Mouse (Mus musculus): ENCODE data around the gene Rasl10a. TPM values are rescaled to one million over a fixed set of nuclear protein-coding genes. Genes with fewer than 3 reads are reported as not detected.

The Rasl10a gene
- total RNA-seq (2021) = not detected
- long read RNA-seq, experiment 1 = 0 reads
- long read RNA-seq, experiment 2 = 0 reads

GRCm38 (mm10) chr11:5057856-5058641 lies at the start of gene Rasl10a:
TSS of gene Rasl10a (plus strand) at chr11:5058128.
- Histone ChIP-seq H3K4me3 (peak within 1 kb of the TSS; percentile 76), H3K27ac (peak within 1 kb of the TSS; percentile 49)
- TF ChIP-seq CTCF (IDR thresholded peaks at IDR 0.05) = no peak
- peak; percentile 59 for DNase-seq
- intact Hi-C loops (cut with DNase I) = no loop called here

GRCm38 (mm10) chr11:5008867-5009266 lies 49.1 kb upstream of the Rasl10a start:
- no peak for TF ChIP-seq CTCF (IDR thresholded peaks at IDR 0.05)
- DNase-seq = no peak
- H3K27ac ChIP-seq = no peak overlapping the region
- no peak overlapping the region for H3K4me3 ChIP-seq
- intact Hi-C loops (cut with DNase I) = no loop called here

GRCm38 (mm10) chr11:5009354-5010074 lies 48.4 kb upstream of the Rasl10a start:
- no peak overlapping the region for H3K4me3 ChIP-seq
- intact Hi-C loops (cut with DNase I) = no loop called here
- peak; percentile 17 for DNase-seq
- TF ChIP-seq CTCF (IDR thresholded peaks at IDR 0.05) = no peak
- H3K27ac ChIP-seq = peak overlapping the region; percentile 13; the same call in 1 of the 2 replicates

- H3K27ac ChIP-seq = peak overlapping the region; percentile 13
- no peak for DNase-seq
- H3K4me3 ChIP-seq = no peak overlapping the region
- no peak for TF ChIP-seq CTCF (IDR thresholded peaks at IDR 0.05)
- intact Hi-C loops (cut with DNase I) = no loop called here
These were observed 47.7 kb upstream of the Rasl10a start for GRCm38 (mm10) chr11:5010205-5010604.

- intact Hi-C loops (cut with DNase I) = no loop called here
- Histone ChIP-seq H3K27ac (peak overlapping the region; percentile 54; the same call in 1 of the 2 replicates), H3K4me3 (no peak overlapping the region)
- DNase-seq = no peak
- no peak for TF ChIP-seq CTCF (IDR thresholded peaks at IDR 0.05)
These were observed 46.4 kb upstream of the Rasl10a start for GRCm38 (mm10) chr11:5011480-5011879.

GRCm38 (mm10) chr11:5012213-5012715 lies 45.7 kb upstream of the Rasl10a start:
- peak overlapping the region; percentile 54 for H3K27ac ChIP-seq
- TF ChIP-seq CTCF (IDR thresholded peaks at IDR 0.05) = no peak
- DNase-seq = no peak
- intact Hi-C loops (cut with DNase I) = no loop called here
- H3K4me3 ChIP-seq = no peak overlapping the region

GRCm38 (mm10) chr11:5015720-5016119 lies 42.2 kb upstream of the Rasl10a start:
- TF ChIP-seq CTCF (IDR thresholded peaks at IDR 0.05) = peak; percentile 90
- Histone ChIP-seq H3K4me3 (no peak overlapping the region), H3K27ac (no peak overlapping the region)
- peak; percentile 90 for DNase-seq
- intact Hi-C loops (cut with DNase I) = loop anchor here (1.0 kb wide), 1 partner anchor 50 kb away; the partner anchor contains the start of gene Gas2l1

GRCm38 (mm10) chr11:5016286-5016685 lies 41.6 kb upstream of the Rasl10a start:
- intact Hi-C loops (cut with DNase I) = no loop called here
- DNase-seq = no peak
- no peak for TF ChIP-seq CTCF (IDR thresholded peaks at IDR 0.05)
- Histone ChIP-seq H3K4me3 (no peak overlapping the region), H3K27ac (no peak overlapping the region)

- intact Hi-C loops (cut with DNase I) = no loop called here
These were observed 40.4 kb upstream of the Rasl10a start for GRCm38 (mm10) chr11:5017506-5017905.

GRCm38 (mm10) chr11:5025108-5025507 lies 32.8 kb upstream of the Rasl10a start:
- TF ChIP-seq CTCF (IDR thresholded peaks at IDR 0.05) = no peak
- H3K27ac ChIP-seq = no peak overlapping the region
- DNase-seq = no peak
- no peak overlapping the region for H3K4me3 ChIP-seq
- intact Hi-C loops (cut with DNase I) = no loop called here

More at GRCm38 (mm10) chr11:5017506-5017905, 40.4 kb upstream of the Rasl10a start:
- peak; percentile 20; the same call in 1 of the 2 replicates for TF ChIP-seq CTCF (IDR thresholded peaks at IDR 0.05)
- DNase-seq = no peak
- H3K27ac ChIP-seq = no peak overlapping the region
- H3K4me3 ChIP-seq = no peak overlapping the region

- H3K4me3 ChIP-seq = no peak overlapping the region
- TF ChIP-seq CTCF (IDR thresholded peaks at IDR 0.05) = no peak
- intact Hi-C loops (cut with DNase I) = no loop called here
- no peak overlapping the region for H3K27ac ChIP-seq
- DNase-seq = no peak
These were observed 29.7 kb upstream of the Rasl10a start for GRCm38 (mm10) chr11:5028228-5028627.

GRCm38 (mm10) chr11:5032706-5033105 lies 25.2 kb upstream of the Rasl10a start:
- Histone ChIP-seq H3K4me3 (no peak overlapping the region), H3K27ac (no peak overlapping the region)
- no peak for DNase-seq
- TF ChIP-seq CTCF (IDR thresholded peaks at IDR 0.05) = no peak
- intact Hi-C loops (cut with DNase I) = no loop called here

GRCm38 (mm10) chr11:5033136-5033535 lies 24.8 kb upstream of the Rasl10a start:
- Histone ChIP-seq H3K4me3 (no peak overlapping the region), H3K27ac (no peak overlapping the region)
- intact Hi-C loops (cut with DNase I) = no loop called here
- no peak for TF ChIP-seq CTCF (IDR thresholded peaks at IDR 0.05)
- DNase-seq = peak; percentile 80

All from gastrocnemius, adult 2 months (tissue).